Mouse (Mus musculus) embryonic facial prominence, embryonic 13.5 days (tissue): ENCODE measurements around the gene Ccdc175. TPM values are rescaled to one million over a fixed set of nuclear protein-coding genes. Genes with fewer than 3 reads are reported as not detected.
A peak's percentile ranks its signal among the peaks of the same experiment; 100 is the strongest.

Source experiments
- ATAC-seq: fragments of 200-750 bp; cut with Nextera tagmentation; 2 replicates; pipeline ENCODE4 v1.8.0; 2017; ENCODE audit warnings: low read depth; ENCODE audit not compliant: insufficient number of reproducible peaks, insufficient read depth, low FRiP score, low TSS enrichment
- H3K27ac ChIP-seq: fragments of 300-500 bp; sonication (generic); 2 replicates; pipeline ENCODE4 v1.5.1; 2015; ENCODE audit warnings: moderate library complexity, mild to moderate bottlenecking, inconsistent platforms
- H3K27me3 ChIP-seq: fragments of 300-500 bp; sonication (generic); 2 replicates; pipeline ENCODE4 v1.6.1; 2015; ENCODE audit warnings: mild to moderate bottlenecking, inconsistent platforms
- H3K36me3 ChIP-seq: fragments of 300-500 bp; sonication (generic); 2 replicates; pipeline ENCODE4 v1.6.1; 2015; ENCODE audit warnings: mild to moderate bottlenecking, inconsistent platforms
- H3K4me1 ChIP-seq: fragments of 300-500 bp; sonication (generic); 2 replicates; pipeline ENCODE4 v1.6.1; 2015; ENCODE audit warnings: inconsistent platforms
- H3K4me2 ChIP-seq: fragments of 300-500 bp; sonication (generic); 2 replicates; pipeline ENCODE4 v1.6.1; 2015; ENCODE audit warnings: moderate library complexity, mild to moderate bottlenecking, inconsistent platforms
- H3K4me3 ChIP-seq: fragments of 300-500 bp; sonication (generic); 2 replicates; pipeline ENCODE4 v1.5.1; 2015; ENCODE audit warnings: mild to moderate bottlenecking, inconsistent platforms
- H3K9ac ChIP-seq: fragments of 300-500 bp; sonication (generic); 2 replicates; pipeline ENCODE4 v1.6.1; 2015; ENCODE audit warnings: mild to moderate bottlenecking, inconsistent platforms
- H3K9me3 ChIP-seq: fragments of 300-500 bp; sonication (generic); 2 replicates; pipeline ENCODE4 v1.6.1; 2016; ENCODE audit warnings: inconsistent platforms
- WGBS: fragments of 180-500 bp; shearing (Covaris S2); methylation state at CpG from one replicate; pipeline ENCODE4 v1.1.7; 2015; ENCODE audit warnings: mixed read lengths; 5-methylcytosine and 5-hydroxymethylcytosine counted together
- microRNA-seq: library from miRNA; unstranded; fragments of <30 nt; microRNA quantifications from one replicate; pipeline ENCODE4, GENCODE M21; 2016
- polyA plus RNA-seq: library from polyadenylated mRNA; unstranded; fragments of >200 nt; fragmentation: Nextera tagmentation; extraction: Ambion mirVana; gene quantifications from 2 replicates; pipeline ENCODE4 v1.2.1, GENCODE M21; 2015

The Ccdc175 gene
- polyA plus RNA-seq, 1 experiment from 2014 or later: not detected

- Histone ChIP-seq H3K4me2 (peak overlapping the region; percentile 99), H3K9me3 (no peaks in the 10 kb centered on the region), H3K27ac (no peak overlapping the region), H3K9ac (peak overlapping the region; percentile 75), H3K27me3 (peaks cover 47% of the 10 kb centered on the region), H3K36me3 (peaks cover 9% of the 10 kb centered on the region; the same call in 1 of the 2 replicates), H3K4me3 (peak overlapping the region; percentile 70), H3K4me1 (peaks cover 10% of the 10 kb centered on the region)
- WGBS: 5% methylated on average over 40 of the region's 40 CpGs
- ATAC-seq: 0 out of 2 replicates have a peak, but pooled peaks have one; percentile 13
Measured at GRCm38 (mm10) chr12:72069626-72070326, 115.1 kb downstream of the Ccdc175 start.

GRCm38 (mm10) chr12:72057780-72058179, 127.0 kb downstream of the Ccdc175 start:
- Histone ChIP-seq H3K4me2 (no peak overlapping the region), H3K4me3 (no peak overlapping the region), H3K27me3 (no peaks in the 10 kb centered on the region), H3K9me3 (no peaks in the 10 kb centered on the region), H3K4me1 (no peaks in the 10 kb centered on the region), H3K36me3 (no peaks in the 10 kb centered on the region), H3K27ac (no peak overlapping the region), H3K9ac (no peak overlapping the region)
- no peak for ATAC-seq
- WGBS: 90% methylated on average over 1 of the region's 1 CpGs

DNA sequence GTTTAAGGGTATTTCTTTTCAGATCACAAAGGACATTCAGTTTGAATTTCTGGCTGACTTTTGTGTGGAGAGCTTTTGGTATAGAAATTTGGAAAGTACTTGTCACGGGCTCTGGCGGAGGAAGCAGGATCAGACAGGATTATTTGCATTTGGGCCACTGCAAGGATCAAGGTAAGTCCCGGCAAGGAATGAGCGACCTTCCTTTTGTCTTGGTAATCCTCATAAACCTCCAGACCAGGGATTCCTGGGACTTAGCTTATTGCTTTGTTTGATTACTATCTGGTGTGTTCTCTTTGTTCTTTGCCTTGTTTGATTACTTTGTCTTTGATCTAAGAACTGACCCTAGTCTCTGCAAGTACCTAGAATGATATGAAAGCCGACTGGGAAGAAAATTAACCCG, 131.0 kb downstream of the Ccdc175 start:
- no peaks in the 10 kb centered on the region for H3K27me3 ChIP-seq
- no peak overlapping the region for H3K27ac ChIP-seq
- no peaks in the 10 kb centered on the region for H3K36me3 ChIP-seq
- no peak overlapping the region for H3K4me3 ChIP-seq
- H3K9ac ChIP-seq: no peak overlapping the region
- no peaks in the 10 kb centered on the region for H3K4me1 ChIP-seq
- no peak overlapping the region for H3K4me2 ChIP-seq
- 0 out of 2 replicates have a peak, but pooled peaks cover 5% of the 10 kb centered on the region for H3K9me3 ChIP-seq
- WGBS: 31% methylated on average over 6 of the region's 6 CpGs
- ATAC-seq: no peak

- Histone ChIP-seq H3K4me3 (no peak overlapping the region), H3K27ac (no peak overlapping the region), H3K9ac (no peak overlapping the region), H3K36me3 (no peaks in the 10 kb centered on the region), H3K4me2 (no peak overlapping the region), H3K4me1 (no peaks in the 10 kb centered on the region), H3K9me3 (0 out of 2 replicates have a peak, but pooled peaks cover 5% of the 10 kb centered on the region), H3K27me3 (no peaks in the 10 kb centered on the region; the same call in 1 of the 2 replicates)
- 40% methylated on average over 6 of the region's 6 CpGs for WGBS
- ATAC-seq: no peak
Measured at GRCm38 (mm10) chr12:72053303-72053702, 131.5 kb downstream of the Ccdc175 start.

DNA sequence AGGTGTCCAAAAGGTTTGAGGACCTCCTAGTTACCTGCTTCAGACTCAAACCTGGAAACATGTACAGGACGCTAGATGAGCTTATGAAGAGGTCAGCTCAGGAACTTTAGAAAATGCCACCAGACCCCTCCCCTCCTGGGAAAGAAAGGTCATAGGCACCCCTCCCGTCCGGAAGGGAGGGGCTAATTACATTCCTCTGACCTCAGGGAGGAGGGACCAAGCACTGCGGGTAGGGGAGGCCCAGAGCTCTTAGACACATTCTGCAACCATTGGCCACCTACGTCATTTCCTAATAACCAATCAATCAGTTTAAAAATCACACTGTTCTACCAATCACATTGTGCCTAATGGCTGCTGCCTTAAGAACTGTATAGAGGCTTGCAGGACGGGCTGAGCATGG, 132.3 kb downstream of the Ccdc175 start:
- ATAC-seq: no peak
- 76% methylated on average over 6 of the region's 6 CpGs for WGBS
- Histone ChIP-seq H3K9me3 (0 out of 2 replicates have a peak, but pooled peaks cover 5% of the 10 kb centered on the region), H3K27me3 (no peaks in the 10 kb centered on the region; the same call in 1 of the 2 replicates), H3K36me3 (no peaks in the 10 kb centered on the region), H3K4me1 (no peaks in the 10 kb centered on the region), H3K4me2 (no peak overlapping the region), H3K4me3 (no peak overlapping the region), H3K9ac (no peak overlapping the region), H3K27ac (no peak overlapping the region)

Small RNA genes lying within 50 kb of the gene (microRNA-seq; reads per million reads assigned to microRNA genes)
- gene Gm24466: not detected

Other genes with a start within 250 kb of the Ccdc175 start
- 0.97 and 1.2 TPM in 2 replicates for gene Gpr135, start 113.9 kb downstream of the Ccdc175 start, polyA plus RNA-seq
- gene L3hypdh, start 99.6 kb downstream of the Ccdc175 start, polyA plus RNA-seq: 21.9 and 23.4 TPM in 2 replicates
- gene Jkamp, start 99.4 kb downstream of the Ccdc175 start, polyA plus RNA-seq: 75.3 and 85.3 TPM in 2 replicates
- 41.0 and 43.8 TPM in 2 replicates for gene Rtn1, start 224.0 kb upstream of the Ccdc175 start, polyA plus RNA-seq